Comparison of ENCODE assay signal across 18 mouse cellular contexts in the genomic region with DNA sequence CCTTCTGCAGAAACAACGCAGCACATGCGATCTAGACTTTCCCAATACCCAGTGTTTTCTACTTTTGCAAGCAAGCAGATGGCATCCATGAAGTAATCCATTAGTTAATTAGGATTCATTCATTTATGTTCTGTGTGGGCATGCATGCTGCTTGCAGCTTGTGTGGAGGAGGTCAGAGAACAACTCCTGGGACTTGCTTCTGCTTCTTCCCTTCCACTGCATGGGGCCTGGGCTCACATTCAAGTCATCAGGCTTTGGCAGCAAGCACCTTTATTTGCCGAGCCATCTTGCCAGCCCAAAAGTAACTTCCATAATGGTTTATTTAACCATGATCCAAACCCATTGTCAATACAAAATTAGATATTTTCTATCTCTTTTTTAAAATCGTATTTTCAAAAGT.
"Had no signal": no experiment of that assay in that cellular context is flagged by ENCODE, and none has a peak within 500 bp of the region (broad histone marks: within the 10 kb centered on the region; RNA-seq: fewer than 3 reads in every experiment).

No protein-coding gene starts in this region.

- H3K4me1 ChIP-seq: neural tube, embryonic 15.5 days had no signal

- H3K9ac ChIP-seq: limb, embryonic 15.5 days; liver, embryonic 12.5 days; lung, embryonic 14.5 days; neural tube, embryonic 15.5 days had no signal

- H3K9me3 ChIP-seq: limb, embryonic 15.5 days; liver, embryonic 12.5 days; midbrain, embryonic 10.5 days; neural tube, embryonic 15.5 days had no signal

- H3K27ac ChIP-seq: left cerebral cortex, adult 2 months; limb, embryonic 15.5 days; liver, embryonic 12.5 days; midbrain, embryonic 10.5 days; neural tube, embryonic 15.5 days; stomach, postnatal 0 days had no signal

- DNase-seq: kidney, adult 11 months; kidney, adult 9 months; kidney, postnatal 10 days; kidney, postnatal 4 days; lung, embryonic 14.5 days; lung, postnatal 10 days; lung, postnatal 4 days; midbrain, embryonic 14.5 days; right cerebral cortex, adult 18-20 months; right cerebral cortex, postnatal 25 days; thymus, postnatal 4 days had no signal

- H3K36me3 ChIP-seq: limb, embryonic 15.5 days; liver, embryonic 12.5 days; midbrain, embryonic 10.5 days; neural tube, embryonic 15.5 days had no signal

- H3K4me2 ChIP-seq: limb, embryonic 15.5 days; liver, embryonic 12.5 days; lung, embryonic 14.5 days; neural tube, embryonic 15.5 days had no signal

- H3K27me3 ChIP-seq: liver, embryonic 12.5 days had no signal

- H3K4me3 ChIP-seq: left cerebral cortex, adult 2 months; limb, embryonic 15.5 days; liver, embryonic 12.5 days; midbrain, embryonic 10.5 days; myocyte; neural tube, embryonic 15.5 days had no signal

- ATAC-seq: liver, embryonic 12.5 days had no signal
